Mouse (Mus musculus): ENCODE data around the gene Bicral.
A peak's percentile ranks its signal among the peaks of the same experiment; 100 is the strongest.
"Not testable (repeated sequence)": the region's sequence is repeated elsewhere in the genome, so short reads cannot be mapped to it uniquely, and the experiment has no call there.

The Bicral gene

DNA sequence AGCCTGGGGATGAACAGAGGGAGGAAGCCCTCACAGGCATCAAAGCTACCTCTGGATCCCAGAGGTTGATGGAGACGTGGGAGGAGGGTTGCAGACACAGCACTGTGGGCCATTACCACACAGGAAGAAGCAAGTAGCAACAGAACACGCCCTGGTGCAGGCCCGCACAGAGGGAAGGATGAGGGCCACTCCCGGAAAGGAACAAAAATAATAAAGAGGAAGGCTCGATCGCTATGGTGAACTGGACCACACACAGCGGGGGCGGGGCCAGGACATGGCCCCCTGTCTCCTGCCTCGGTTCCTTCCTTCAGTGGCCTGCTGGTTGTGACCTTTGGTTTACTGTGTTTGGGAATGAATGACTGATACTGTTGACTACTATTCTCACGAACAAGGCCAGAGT lies 58.6 kb downstream of the Bicral start:
- no peak for DNase-seq (ENCODE audit: low spot score)

DNA sequence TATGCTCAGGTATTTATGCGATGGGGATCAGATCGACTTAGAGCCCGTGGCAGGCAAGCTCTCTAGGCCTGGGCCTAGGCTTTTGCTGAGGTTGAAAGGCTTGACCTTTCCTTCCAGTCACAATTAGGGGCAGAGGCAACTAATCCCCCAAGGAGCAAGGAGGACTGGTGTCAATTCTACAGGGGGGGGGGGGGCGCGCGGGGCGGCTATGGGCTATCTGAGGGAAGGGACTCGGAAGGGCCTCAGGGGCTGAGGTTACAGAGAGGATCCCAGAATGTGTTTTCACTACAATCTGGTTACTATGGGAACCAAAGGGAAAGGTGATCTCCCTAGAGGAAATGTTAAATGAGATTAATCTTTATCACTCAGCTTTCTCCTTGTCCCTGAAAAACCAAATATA lies 60.9 kb downstream of the Bicral start:
- DNase-seq (ENCODE audit: low spot score), result no peak

DNA sequence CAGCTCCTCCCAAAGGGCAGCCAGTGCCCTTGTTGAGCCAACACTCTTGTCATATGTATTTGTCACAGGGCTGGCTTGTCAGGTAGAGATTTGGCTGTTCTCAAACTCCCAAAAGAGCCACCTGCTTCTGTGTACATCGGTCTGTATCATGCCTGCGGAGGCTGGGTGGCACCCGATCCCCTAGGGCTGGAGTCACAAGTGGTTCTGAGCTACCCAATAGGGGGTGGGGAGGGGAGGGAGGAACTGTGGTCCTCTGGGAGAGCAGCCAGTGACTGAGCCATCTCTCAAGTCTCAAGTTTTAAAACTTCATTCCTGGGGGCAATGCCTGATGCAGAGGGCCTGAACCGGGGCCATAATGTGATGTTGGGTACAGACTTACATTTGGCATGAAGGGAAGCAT lies 61.5 kb downstream of the Bicral start:
- DNase-seq (ENCODE audit: low spot score), result no peak

DNA sequence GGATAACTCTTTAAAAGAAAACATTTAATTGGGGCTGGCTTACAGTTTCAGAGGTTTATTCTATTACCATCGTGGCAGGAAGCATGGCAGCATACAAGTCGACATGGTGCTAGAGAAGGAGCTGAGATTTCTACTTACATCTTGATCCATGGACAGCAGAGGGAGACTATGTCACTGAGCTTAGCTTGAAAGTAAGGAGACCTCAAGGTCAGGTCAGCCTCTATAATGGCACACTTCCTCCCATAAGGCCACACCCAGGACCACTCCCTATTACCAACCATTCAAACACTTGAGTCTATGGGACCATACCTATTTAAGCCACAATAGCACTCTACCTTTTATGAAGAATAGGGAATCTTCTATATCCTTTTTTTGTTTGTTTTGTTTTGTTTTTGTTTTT lies 65.3 kb downstream of the Bicral start:
- no peak for DNase-seq (ENCODE audit: low spot score)

DNA sequence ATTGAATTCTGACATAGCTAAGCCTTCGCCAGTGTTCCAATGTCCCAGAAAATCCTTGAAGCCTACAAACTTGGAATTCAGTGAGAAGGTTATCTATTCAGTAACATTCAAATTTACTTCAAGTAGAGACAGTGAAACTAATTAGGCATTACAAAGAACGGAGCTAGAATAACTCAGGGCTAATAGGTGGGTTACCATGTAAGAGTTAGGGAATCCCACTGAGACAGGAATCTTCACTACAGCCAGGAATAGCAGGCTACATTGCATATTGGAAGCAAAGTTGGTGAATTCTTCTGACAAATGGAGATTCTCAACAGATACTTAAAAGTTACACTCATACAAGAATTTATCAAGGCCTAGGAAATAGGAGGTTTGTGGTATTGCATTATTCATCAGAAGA lies 70.3 kb downstream of the Bicral start:
- DNase-seq (ENCODE audit: low spot score), result not testable (repeated sequence)

DNA sequence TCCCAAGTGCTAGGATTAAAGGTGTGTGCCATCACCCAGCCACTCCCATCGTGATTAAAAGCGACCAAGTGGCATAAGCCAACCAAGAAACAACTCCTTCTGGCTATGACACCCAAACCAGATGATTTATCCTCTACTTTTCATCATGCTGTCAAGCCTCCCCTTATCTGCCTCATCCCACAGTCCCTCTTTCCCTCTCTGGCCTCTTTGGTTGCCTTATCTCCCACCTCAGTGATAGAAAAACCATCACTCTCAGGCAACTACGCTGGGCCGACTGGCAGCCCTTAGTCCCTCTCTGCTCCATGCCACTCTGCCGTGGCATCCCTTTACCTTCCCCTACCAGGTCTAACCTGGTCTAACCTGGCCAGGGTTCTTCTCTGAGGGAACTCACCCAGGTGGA lies 71.3 kb downstream of the Bicral start:
- no peak for DNase-seq (ENCODE audit: low spot score)

DNA sequence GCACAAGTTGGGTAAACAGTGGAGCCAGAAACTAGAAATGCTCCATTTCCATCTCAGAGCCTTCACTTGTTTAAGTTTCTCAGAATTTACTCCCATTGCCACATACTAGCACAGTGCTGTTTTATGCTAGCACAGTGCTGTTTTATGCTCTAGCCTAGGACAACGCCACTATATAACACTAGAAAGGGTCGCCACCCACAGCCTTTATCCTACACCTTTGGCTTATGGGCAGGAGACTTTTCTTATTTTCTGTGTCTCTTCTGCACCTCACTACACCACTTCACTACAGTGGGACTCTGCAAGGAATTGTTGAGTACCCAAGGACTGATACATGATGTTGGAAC lies 75.1 kb downstream of the Bicral start:
- no peak for DNase-seq (ENCODE audit: low spot score)

DNA sequence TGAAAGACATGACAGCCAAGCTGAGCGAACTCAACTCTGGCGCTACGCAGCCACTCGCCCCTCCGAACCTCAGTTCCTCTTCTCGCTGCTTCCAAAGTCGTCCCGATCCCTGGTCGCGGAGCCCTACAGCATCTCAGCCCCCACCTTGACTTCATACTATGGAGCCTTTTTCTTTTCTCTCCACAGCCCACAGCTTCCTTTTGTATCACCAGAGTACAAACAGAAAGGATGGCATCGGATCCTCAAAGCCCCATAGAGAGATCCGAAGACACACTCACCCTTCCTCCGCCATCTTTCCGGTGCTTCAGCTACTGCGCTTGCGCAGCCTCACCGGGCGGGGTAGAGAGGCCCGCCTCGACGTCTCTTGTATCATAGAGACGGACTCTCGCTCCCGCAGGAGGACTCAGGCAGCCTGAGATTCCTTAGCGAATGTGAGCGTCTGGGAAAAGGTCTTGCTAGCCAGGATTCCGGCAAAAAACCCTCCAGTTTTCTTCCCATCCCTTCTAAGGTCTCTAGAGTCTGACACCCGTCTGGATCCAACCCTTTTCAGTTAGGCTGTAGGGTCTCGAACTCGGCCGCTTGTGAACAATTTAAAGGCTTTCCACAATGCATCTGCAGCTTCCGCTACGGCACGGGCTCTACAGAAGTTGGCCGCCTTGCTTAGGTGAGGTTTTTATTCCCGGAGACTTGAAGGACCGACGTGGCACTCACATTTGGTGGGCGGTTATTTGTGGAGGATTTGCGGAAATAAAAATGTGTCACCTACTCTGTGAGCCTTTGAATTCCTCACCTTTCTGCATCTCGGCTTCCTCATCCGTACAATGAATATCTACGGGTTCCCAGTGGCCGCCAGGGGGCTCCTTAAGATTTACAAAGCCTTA lies 75.7 kb downstream of the Bicral start, which contains the start of gene Rpl7l1:
TSS of gene Rpl7l1 (minus strand) at position 332 of the 881 bp plus-strand sequence.
- DNase-seq (ENCODE audit: low spot score), result peak; percentile 93

DNA sequence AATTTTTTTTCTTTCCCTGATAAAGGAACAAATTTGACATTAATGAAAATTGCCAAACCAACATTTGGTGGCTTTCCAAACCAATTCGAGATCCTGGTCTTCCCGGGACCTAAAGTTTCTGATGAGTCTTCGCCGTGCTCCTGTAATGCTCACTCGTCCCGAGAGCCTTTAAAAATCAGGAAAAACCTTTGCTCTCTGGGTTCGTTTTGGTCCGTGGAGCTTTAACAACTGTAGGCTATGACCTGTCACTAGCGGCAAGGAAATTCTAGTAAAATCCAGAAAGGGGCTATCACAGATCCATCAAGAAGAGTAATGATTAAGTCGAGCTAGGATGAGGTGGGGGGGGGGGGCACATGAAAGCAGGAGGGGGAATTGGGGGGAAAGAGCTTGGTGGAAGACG lies 76.4 kb downstream of the Bicral start:
- DNase-seq (ENCODE audit: low spot score), result no peak

DNA sequence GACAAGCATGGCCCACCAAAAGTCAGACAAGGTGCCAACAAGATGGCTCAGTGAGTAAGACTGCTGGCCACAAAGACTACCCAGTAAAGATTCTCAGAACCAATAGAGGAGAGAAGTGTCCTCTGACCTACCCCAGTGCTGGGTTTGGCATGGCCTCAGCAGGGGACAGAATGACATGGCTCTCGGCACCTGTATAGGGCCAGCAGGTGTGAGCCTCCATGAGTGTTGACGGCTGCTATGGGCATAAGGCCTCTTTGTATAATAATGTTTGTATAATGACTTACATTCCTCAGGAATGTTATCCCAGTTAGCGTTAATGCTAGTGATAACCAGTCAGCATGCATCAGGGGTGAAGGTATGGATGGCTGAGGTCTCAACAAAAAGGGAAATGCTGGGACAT lies 82.2 kb downstream of the Bicral start:
- no peak for DNase-seq (ENCODE audit: low spot score)

DNA sequence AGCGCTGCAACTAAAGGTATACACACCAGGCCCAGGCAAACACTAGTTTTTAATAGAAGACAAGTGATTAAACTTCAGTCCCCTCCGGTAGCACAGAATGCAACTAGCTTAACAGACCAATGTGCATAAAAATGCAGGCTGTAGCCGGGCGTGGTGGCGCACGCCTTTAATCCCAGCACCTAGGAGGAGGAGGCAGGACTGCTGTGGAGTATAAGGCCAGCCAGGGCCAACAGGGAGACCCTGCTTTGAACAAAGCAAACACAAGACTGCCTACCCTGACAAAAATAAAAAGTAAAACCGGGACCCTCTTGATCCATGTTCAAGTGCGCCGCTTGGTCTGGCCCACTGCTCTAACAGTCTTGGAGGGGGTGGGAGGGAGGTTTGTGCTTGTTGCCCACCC lies 83.2 kb downstream of the Bicral start:
- DNase-seq (ENCODE audit: low spot score), result no peak

DNA sequence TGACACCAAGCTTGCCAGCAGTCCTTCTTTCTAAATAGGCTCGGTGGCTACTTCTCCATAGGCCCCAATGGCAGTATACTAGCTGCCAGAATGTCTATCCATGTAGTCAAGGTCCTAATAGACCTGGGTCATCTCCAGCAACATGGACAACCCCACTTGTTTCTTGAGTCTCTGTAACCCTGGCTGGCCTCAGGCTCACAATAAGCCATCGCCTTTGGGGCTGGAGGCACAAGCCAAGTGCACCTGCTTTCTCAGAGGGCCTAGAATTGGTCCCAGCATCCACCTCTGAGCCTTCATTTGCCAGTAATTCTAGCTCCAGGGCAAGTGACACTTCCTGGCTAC lies 84.2 kb downstream of the Bicral start:
- no peak for DNase-seq (ENCODE audit: low spot score)

DNA sequence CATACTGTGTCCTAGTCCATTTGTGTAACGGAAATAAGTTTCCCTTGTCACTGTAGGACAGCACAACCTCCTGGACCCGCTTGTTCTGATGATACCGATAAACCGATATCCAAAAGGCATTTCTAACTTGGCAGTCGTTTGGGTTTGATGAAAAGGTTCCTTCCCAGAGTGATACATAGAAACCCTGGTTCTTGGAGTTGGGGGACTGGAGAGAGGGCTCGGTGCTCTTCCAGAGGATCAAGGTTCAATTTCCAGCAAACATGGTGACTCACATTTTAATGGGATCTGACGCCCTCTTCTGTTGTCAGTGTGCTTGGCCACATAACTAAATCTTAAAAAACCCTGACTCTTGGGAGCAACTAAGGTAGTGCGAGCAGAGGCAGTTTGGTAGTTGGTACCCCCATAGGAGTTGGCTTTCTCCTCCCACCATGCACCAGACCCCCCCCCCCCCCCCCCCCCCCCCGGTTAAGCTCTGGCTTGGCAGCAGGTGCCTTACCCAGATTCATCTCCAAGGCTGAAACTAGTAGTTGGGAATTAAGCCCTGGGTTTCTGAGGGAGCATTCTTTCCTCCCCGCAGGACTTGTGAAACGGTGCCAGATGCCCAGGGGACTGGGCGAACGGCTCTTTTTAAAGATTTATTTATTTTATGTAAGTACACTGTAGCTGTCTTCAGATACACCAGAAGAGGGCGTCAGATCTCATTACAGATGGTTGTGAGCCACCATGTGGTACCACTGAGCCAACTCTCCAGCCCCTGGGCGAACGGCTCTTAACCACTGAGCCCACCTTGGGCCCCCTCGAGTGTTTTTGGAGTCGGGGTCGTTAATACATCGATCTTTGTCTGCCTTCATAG lies 84.8 kb downstream of the Bicral start:
- no peak for DNase-seq (ENCODE audit: low spot score)

DNA sequence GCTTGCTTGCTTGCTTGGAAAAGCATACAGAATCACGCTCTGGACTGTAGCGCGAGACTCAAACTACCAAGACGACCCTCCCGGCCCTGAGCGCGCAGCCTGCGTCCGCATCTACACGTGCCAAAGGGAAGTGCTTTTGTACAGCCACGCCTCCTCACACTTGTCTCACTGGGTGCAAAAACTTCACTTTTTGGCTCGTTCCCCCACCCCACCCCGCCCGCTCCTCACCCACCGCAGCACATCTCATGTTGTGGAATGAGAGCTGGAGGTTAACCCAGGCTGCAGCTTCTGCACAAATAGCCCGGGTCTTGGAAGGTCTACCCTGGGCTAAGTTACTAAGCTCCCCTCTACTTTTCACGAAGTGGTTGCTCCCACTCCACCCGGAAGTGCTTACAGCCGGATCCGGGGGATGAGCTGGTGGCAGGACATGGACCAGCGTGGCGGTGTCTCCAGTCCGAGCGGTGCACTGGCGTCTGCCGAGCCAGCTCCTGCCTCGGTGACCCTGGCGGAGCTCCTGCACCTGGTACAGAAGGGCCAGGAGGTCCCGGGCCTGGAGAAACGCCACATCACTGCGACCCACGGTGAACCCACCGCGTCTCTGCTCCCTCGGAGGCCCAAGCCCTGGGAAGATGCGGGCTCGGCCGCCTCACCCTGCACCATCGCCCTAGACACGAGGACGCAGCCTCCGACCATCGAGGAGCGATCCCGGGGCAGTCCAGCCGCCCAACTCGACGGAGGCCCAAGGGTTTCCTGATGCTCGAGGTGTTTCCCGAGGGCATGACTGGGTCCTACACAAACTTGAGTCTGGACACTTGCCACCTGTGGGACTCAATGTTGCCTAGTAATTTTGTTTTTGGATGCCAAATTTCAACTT lies 85.6 kb downstream of the Bicral start, which contains the start of gene 2310039H08Rik:
TSS of gene 2310039H08Rik (plus strand) at position 232 of the 874 bp plus-strand sequence.
- DNase-seq (ENCODE audit: low spot score), result peak; percentile 78

DNA sequence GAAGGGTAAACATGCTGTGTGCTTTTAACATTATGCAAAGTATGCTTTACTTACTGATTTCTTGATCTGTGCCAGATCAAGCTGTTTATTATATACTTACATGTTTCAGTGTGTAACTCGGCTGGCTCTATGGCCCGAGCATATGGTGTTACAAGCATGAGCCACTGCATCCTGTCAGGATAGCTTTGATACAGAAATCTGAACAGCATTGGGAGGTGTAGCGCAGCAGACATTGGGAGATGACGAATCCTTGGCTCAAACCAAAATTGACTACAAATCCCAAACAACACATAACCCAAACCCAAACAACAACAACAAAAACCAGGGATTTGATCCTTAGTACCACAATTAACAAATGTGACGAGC lies 86.3 kb downstream of the Bicral start:
- DNase-seq (ENCODE audit: low spot score), result no peak

DNA sequence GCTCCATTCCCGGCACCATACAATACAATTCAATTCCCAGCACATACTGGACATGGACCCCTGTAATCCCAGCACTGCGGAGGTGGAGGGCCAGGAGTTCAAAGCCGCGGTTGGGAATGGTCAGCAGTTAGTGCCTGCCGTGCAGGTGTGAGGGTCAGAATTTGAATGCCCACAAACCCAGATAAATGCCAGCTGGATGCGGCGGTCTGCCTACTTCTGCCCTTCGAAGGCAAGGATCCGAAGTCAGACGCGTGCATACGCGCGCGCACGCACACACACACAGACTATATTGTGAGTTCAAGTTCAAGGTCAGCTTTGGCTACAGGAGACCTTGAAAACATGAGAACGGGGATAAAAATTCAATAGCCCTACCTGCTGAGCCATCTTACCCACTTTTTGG lies 86.7 kb downstream of the Bicral start:
- DNase-seq (ENCODE audit: low spot score), result no peak

DNA sequence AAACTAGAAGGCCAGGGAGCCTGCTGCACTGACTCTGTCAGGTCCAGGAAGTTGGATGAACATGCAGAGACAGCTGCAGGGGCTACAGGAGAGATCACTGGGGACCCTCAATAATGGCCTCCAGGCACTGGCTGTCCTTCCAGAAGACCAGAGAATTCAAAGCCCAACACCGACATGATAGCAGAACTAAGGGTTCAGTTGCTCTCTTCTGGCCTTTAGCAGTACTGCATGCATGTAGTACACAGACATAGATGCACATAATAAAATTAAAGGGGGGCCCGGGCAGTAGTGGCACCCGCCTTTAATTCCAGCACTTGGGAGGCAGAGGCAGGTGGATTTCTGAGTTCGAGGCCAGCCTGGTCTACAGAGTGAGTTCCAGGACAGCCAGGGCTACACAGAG lies 87.3 kb downstream of the Bicral start:
- no peak for DNase-seq (ENCODE audit: low spot score)

DNA sequence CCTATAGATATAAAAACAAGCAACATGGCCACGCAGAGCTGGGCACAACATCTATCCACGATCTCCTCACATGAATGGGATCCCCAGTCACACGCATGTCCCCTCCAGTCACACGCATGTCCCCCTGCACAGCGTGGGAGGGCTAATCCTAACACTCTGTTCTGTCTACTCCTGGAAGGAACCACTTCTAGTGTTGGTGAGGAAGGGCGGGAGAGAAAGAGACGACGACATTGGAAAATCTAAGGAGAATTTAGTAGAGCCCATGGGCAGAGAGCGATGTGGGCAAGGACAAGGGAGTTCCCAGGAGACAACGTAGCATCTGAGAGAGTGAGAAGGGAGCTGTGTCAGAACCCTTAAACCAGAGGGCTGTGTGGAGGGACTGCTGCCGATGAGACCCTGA lies 87.7 kb downstream of the Bicral start:
- DNase-seq (ENCODE audit: low spot score), result no peak

DNA sequence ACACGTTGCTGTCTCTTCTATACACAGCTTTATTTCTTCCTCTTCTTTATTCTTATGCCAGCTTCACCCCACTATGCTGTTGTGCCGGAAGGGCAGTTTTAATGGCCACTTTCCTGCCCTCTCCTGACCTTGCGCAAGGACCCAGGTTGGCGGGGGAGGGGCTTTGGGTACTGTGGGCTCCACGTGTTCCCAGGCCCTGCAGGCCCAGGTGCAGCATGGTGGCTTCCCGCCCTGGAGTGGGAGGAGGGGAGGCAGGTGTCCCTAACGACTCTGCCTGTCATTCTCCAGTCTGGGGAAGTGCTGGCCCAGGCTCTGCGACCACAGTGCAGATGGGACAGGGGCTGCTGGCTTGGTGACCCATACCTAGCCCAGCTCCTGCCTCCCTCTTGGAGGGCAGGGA lies 90.4 kb downstream of the Bicral start:
- no peak for DNase-seq (ENCODE audit: low spot score)

DNA sequence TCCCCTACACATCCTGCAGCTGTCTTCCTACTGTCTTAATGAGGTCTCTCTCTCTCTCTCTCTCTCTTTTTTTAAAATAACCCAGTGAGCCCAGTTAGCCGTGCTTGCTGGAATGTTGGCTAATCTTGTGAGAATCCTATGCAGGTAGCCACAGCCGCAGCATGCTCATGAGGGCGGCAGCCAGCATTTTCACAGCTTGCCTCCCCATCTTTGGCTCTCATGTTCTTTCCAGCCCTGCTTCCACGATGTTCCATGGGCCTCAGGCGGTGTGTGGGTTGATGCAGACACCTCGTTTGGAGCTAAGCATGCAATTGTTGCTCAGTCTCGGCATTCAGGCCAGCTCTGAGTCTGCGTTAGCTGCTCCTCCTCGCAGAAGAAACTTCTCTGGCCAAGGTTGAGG lies 93.4 kb downstream of the Bicral start:
- not testable (repeated sequence) for DNase-seq (ENCODE audit: low spot score)

DNA sequence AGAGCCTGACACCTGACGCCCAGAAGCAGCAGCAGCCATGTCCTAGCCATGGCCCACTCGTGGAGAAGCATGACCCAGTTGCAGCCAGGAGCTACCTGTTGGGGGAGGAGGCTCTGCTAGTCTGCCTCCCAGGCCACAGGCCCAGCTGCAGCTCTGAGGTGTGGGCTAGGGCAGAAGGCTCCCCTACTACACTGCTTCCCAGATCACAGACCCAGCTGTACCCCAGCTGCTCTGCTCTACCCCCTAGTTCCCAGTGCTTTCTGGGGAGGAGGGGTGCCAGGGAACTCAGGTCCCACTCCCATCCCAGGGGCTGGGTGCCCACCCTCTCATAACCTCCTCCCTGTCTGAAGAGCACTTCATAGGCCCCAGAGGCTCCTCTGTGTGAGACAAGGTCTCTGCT lies 94.7 kb downstream of the Bicral start, which contains the start of gene Ptcra:
TSS of gene Ptcra (minus strand) at position 169 of the 400 bp plus-strand sequence.
- no peak for DNase-seq (ENCODE audit: low spot score)

DNA sequence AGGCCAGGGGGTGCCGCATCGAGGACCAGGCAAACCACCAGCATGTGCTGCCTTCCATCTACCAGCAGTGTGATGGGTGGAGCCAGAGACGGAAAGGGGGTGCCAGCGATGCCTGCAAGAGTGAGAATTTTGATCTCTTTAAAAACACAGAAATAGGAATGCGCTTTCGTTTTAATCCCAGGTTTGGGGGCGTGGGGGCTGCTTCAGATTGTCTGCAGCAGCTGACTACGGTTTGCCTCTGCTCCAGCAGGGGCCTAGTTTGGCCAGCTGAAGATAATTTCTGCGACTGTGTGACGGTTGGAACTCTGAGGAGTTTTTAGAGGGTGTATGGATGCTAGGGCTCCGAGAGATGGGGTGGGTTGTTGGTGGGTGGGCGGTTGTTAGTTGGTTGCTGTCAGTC lies 99.5 kb downstream of the Bicral start:
- DNase-seq (ENCODE audit: low spot score), result no peak
